Mouse (Mus musculus) mouse trophoblast stem cell (cell line): ENCODE results near the gene Tmco3.
"Not testable (repeated sequence)": the region's sequence is repeated elsewhere in the genome, so short reads cannot be mapped to it uniquely, and the experiment has no call there.

Experiments used
- in situ Hi-C, 2 experiments: fragments of 300-500 bp; cut with MseI, MboI; formaldehyde crosslinking; loops; 2 replicates in 1 of 2; 3 replicates in 1 of 2; pipeline ENCODE4 v1.15.1; 2025

Gene Tmco3

DNA sequence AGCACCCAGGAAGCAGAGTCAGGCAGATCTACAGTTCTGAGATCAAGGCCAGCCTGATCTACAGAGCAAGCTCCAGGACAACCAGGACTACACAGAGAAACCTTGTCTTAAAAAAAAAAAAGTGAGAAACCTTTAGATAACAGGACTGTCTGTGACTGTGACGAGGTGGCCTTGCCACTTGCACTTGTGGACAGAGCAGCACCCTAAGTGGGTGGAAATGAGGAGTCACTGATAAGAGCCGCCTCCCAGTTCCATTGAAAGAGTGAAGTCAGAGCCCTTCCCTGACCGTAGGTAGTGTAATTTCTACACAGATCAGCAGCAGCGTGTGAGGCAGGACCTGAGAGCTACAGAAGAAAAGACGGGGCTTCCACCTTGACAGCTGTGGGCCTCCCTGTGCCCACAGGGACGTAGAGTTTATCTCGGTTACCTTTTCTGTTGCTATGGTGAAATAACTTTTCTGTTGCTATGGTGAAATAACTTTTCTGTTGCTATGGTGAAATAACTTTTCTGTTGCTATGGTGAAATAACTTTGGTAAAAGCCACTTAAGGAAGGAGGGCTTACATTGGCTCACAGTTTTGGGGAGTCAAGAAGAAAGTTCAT is 18.4 kb downstream of the Tmco3 start:
- in situ Hi-C loops = no loop called here

DNA sequence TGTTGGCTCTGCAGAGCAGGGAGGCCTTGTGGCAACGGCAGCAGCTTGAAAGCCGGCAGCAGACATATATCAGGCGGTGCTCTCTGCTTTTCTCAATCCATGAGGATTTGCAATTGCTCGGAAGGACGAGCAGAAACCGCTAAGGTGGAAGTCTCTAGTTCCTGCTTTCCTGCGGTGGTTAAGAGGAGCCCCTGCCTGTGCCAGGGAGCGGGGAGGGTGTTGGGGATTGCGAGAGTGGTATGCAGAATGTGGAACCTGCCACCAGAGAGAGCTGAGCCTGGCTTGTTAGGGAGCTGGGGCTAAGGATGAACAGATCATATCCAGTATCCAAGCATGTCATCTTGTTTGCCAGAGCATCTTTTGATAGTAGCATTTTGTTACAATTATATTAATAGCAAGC is 18.9 kb downstream of the Tmco3 start:
- in situ Hi-C loops = no loop called here

- in situ Hi-C loops = no loop called here
These were observed 26.9 kb downstream of the Tmco3 start for GRCm38 (mm10) chr8:13314922-13315321.

DNA sequence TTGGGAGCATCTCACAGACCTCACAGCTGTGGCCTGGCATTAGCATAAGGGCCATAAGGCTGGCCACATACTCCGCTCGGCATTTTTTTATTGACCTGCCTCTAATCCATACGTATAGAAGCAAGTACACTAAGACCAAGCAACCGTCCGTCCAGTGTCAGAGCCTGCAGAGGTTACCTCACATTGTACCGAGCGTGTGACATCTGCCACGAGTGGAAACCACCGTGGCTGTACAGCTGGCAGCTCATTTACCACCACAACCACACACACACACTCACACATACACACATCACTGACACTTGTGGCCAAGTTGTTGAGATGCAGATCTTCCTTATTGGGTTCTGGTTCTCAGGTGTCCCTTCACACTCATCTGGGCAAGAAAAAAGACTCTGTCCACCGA is 28.7 kb downstream of the Tmco3 start:
- in situ Hi-C loops = no loop called here

DNA sequence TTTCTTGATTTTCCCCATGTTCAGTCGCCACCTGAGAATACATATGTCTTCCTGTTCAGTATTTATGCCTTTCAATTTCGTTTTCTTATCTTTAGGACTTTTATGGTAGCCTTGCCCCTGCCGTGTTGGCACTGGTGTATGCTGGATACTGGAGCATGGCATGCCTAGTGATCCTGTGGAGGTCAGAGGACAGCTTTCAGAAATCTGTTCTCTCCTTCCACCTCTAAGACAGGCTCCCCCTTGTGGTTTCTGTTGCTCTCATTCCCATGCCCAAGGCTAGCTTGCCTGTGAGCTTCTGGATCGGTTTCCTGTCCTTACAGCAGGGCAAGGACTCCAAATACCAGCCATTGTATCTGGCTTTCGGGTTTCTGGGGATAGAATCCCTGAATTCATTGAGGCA is 38.6 kb downstream of the Tmco3 start:
- in situ Hi-C loops = no loop called here

- in situ Hi-C loops = no loop called here
These were observed 46.7 kb downstream of the Tmco3 start for GRCm38 (mm10) chr8:13334671-13335070.

GRCm38 (mm10) chr8:13337245-13337644 is 49.3 kb downstream of the Tmco3 start:
- in situ Hi-C loops = not testable (repeated sequence)

DNA sequence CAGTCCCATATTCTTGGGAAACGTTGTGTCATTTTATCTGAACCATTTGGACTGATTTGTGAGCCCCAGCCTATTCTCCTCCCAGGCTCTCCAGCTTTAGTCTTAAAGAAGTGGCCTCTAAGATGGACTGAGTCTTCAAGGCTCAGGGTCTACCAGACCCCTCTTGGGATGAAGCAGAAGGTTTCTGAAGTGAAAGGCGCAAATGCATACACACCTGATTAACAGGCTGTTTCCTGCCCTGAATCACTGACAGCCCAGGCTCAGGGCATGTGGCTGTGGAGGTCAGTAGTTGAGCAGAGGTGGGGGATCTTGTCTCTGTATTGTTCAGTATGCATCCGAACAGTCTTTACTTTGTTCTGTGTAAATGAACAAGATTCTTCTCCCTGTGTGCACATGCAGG is 49.7 kb downstream of the Tmco3 start:
- in situ Hi-C loops = no loop called here

GRCm38 (mm10) chr8:13338255-13338860 is 50.4 kb downstream of the Tmco3 start, which contains the start of gene Tfdp1:
Gene Tfdp1 (plus strand): TSS chr8:13338751.
- in situ Hi-C loops = no loop called here

- in situ Hi-C loops = no loop called here
These were observed 51.1 kb downstream of the Tmco3 start for GRCm38 (mm10) chr8:13338901-13339645.

DNA sequence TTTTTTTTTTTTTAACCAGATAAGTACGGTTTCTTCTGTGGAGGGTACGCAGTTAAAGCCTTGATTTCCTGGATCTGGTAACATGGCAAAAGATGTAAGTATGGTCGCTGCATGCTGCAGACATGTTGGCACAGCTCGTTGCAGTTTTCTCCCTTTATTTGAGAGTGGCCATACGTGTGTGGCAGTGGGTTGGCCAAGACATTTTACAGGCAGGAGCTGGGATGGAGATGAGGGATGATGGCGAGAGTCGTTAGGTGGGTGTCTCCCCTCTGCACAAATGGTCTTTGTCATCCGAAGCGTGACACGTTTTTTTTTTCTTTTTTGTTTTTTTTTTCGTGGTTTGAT is 51.6 kb downstream of the Tmco3 start:
- in situ Hi-C loops = no loop called here

DNA sequence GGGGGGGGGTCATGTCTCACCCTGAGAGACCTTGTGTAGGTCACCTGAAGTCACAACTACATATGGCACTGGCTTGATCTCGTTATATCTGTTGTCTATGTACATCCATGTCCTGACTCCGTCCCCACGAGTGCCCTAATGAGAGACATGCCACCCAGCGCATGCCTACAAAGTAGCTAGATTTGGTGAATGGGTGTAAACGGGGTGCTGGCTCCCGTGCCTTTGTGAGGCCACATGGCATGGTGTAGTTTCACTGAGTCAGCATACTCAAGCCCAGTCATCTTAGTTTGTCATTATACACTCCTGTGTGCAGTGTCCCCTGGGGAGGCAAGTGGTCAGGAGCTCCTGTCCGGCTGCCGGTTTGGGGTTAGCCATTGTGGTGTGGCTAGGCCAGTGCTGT is 52.7 kb downstream of the Tmco3 start:
- in situ Hi-C loops = no loop called here

- in situ Hi-C loops = no loop called here
These were observed 54.4 kb downstream of the Tmco3 start for GRCm38 (mm10) chr8:13342340-13342739.

- in situ Hi-C loops = no loop called here
These were observed 55.1 kb downstream of the Tmco3 start for GRCm38 (mm10) chr8:13343134-13343533.

GRCm38 (mm10) chr8:13350052-13350451 is 62.1 kb downstream of the Tmco3 start:
- in situ Hi-C loops = no loop called here

DNA sequence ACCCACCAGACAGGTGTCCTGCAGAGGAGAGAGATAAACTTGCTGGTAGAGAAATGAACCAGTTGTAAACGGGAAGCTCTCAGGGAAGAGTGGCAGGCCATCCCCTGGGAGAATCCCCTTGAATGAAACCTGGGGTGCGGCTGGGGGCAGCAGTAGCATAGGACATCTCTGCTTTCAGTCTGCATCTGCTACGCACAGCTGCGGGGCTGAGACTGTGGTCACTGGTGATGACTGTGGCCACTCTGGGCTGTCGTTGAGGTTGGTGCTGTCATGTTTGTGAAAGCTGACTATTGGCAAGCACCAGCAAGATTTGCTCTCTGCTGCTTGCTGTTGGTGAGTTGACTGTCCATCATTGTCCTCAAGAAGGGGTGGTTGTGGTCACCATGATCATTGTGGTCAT is 63.6 kb downstream of the Tmco3 start:
- in situ Hi-C loops = no loop called here

- in situ Hi-C loops = no loop called here
These were observed 64.6 kb downstream of the Tmco3 start for GRCm38 (mm10) chr8:13352601-13353000.

GRCm38 (mm10) chr8:13353155-13353833 is 65.3 kb downstream of the Tmco3 start:
- in situ Hi-C loops = no loop called here

DNA sequence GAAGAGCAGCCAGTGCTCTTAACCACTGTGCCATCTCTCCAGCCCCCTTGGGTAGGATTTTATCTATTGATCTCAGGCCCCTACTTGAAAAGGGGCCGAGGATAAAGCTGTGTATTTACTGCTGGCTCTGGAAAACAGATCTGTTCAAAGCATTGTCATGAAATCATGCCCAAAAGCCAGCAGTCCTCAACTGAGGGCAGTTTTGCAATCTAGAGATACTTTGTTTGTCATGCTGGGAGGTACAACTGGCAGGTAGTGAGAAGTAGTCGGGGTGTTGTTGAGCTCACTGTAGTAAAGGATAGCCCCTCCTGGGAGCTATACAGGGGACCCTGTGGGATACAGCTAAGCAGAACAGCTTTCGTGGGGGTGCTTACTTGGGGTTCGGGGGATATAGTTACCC is 65.9 kb downstream of the Tmco3 start:
- in situ Hi-C loops = no loop called here

DNA sequence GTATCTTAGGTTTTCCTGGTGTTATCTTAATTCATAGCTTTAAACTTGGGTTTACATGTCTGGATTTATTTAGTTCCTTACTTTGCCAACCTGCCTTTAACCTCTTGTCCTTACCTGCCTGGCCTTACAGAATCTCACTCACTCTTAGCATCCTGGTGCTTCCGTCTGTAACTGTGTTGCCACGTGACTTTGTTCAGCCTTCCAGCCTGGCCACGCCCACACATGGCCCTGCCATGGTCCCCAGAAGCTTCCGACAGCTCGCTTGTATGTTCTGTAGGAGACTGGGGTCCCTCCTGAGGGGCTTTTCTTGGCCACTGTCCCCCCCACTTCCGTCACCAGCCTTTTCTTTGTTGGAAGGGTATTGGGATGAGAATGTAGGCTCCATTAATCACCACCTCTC is 68.2 kb downstream of the Tmco3 start:
- in situ Hi-C loops = no loop called here

DNA sequence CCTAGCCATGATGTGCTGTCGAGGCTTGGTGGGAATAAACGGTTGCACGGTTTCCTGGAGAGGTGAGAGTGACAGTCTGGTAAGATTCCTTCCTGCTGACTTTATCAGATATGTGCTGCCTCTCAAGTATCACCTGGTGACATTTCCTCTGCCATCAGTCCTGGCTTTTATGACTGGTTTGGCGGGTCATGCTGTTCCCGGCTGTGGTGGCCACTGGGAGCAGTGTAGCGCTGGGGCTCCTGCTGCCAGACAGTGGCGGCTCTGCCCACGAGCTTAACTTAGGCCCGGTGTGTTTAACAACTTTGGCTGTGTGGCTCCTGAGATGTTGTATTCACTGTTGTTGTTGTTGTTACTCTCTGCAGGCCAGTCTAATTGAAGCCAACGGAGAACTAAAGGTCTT is 68.7 kb downstream of the Tmco3 start:
- in situ Hi-C loops = no loop called here

- in situ Hi-C loops = no loop called here
These were observed 72.2 kb downstream of the Tmco3 start for GRCm38 (mm10) chr8:13360213-13360612.

DNA sequence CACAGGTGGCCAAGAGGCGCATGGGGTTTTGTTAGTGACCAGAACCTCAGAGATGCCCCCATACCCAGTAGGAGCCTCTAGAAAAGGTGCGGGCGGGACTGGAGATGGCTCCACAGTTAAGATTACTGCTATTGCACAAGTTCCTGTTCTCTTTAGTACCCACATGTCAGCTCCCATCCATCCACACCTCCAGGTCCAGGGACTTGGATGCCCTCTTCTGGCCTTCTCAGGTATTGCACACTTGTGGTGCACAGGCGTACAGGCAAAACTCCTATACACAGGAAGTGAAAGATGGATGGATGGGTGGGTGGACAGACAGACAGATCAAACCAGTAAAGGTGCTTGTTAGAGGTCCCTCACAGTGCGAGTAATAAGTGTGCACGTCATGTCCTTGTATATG is 73.9 kb downstream of the Tmco3 start:
- in situ Hi-C loops = no loop called here
